Mouse (Mus musculus): ENCODE results near the gene Tbcel.

- TF ChIP-seq POLR2A (IDR thresholded peaks at IDR 0.05; ENCODE audit: control insufficient read depth, extremely low read depth, insufficient read depth, low read length, poor library complexity) (0 out of 2 replicates have a peak, but pooled peaks have one; percentile 15), CTCF (IDR thresholded peaks at IDR 0.05; ENCODE audit: borderline replicate concordance, control insufficient read depth, extremely low read depth, insufficient read depth, low read length, poor library complexity) (peak; percentile 57; the same call in 1 of the 2 replicates)
Measured at GRCm38 (mm10) chr9:42471921-42472747, 35.5 kb downstream of the Tbcel start.
